Mouse (Mus musculus): ENCODE measurements around the gene Sema4d.

The Sema4d gene

DNA sequence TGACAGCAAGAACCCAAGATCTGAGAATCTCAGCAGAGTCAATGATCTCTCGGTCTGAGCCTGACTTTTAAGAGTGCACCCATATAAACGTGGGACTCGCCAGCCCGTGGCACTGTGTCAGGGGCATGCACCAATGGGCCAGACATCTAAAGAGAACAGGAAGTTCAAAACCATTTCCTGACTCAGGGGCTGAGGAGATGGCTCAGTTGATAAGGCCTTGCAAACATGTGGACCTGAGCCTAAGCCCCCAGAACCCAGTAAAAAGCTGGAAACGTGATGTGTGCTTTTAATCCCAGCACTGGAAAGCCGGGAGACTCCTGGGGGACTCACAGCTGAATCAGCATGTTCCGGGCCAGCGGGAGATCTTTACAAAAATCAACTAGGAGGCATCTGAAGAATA is 26.0 kb downstream of the Sema4d start:
- no peaks in the 10 kb centered on the region for H3K9me3 ChIP-seq (ENCODE audit: low read length)
- H3K4me3 ChIP-seq (replicated peaks; ENCODE audit: low read length) = no peak overlapping the region
- peaks cover 4% of the 10 kb centered on the region for H3K36me3 ChIP-seq (ENCODE audit: insufficient read depth, low read length)
- peaks cover 47% of the 10 kb centered on the region for H3K4me1 ChIP-seq (replicated peaks; ENCODE audit: low read depth, low read length)
- TF ChIP-seq POU5F1 (IDR thresholded peaks at IDR 0.05; ENCODE audit: borderline replicate concordance, low read length) (no peak), NANOG (IDR thresholded peaks at IDR 0.05; ENCODE audit: borderline replicate concordance, low read length) (no peak), CTCF (conservative IDR thresholded peaks at IDR 0.05; ENCODE audit: low read length) (no peak)
- no peaks in the 10 kb centered on the region for H3K27me3 ChIP-seq (ENCODE audit: insufficient read depth, low read length)

DNA sequence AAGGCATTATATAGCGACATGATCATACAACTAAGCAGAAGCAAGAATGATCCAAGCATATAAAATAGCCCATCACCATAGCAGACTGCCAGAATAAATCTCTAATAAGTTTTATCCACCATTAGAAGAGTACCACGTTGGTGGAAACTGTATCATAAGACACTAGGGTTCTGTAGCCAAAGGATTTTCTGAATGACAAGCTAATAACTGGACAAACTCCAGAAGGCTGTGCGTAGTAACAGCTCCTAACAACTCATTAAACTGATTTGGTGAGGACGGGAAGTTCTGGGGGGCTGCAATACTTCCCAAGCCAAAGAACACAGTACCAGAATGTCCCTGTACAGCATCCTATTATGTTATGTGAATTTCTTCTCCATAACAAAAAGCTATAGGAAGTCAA is 26.8 kb downstream of the Sema4d start:
- Histone ChIP-seq H3K4me1 (replicated peaks; ENCODE audit: low read depth, low read length) (peaks cover 48% of the 10 kb centered on the region), H3K27me3 (ENCODE audit: insufficient read depth, low read length) (no peaks in the 10 kb centered on the region), H3K36me3 (ENCODE audit: insufficient read depth, low read length) (peaks cover 12% of the 10 kb centered on the region), H3K4me3 (replicated peaks; ENCODE audit: low read length) (no peak overlapping the region), H3K9me3 (ENCODE audit: low read length) (no peaks in the 10 kb centered on the region)
- TF ChIP-seq NANOG (IDR thresholded peaks at IDR 0.05; ENCODE audit: borderline replicate concordance, low read length) (no peak), CTCF (conservative IDR thresholded peaks at IDR 0.05; ENCODE audit: low read length) (no peak), POU5F1 (IDR thresholded peaks at IDR 0.05; ENCODE audit: borderline replicate concordance, low read length) (no peak)

DNA sequence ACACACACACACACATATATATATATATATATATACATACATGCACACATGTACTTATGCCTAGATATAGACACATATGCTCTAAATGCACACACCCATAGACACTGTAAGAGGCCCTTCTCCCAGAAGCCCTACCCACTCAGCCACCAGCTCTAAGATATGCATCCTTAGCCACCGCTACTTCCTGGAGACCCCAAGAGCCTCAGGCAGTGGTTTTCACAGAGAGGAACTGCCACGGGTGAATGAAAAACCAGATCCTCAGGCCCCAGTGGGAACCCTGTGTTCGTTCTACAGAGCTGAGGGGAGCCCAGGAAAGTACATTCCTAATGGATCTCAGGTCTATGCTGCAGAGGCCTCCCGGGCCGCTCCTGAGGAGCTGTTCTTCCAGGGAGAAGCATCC is 28.2 kb downstream of the Sema4d start:
- peaks cover 13% of the 10 kb centered on the region for H3K36me3 ChIP-seq (ENCODE audit: insufficient read depth, low read length)
- no peaks in the 10 kb centered on the region for H3K9me3 ChIP-seq (ENCODE audit: low read length)
- no peaks in the 10 kb centered on the region for H3K27me3 ChIP-seq (ENCODE audit: insufficient read depth, low read length)
- no peak for TF ChIP-seq NANOG (IDR thresholded peaks at IDR 0.05; ENCODE audit: borderline replicate concordance, low read length)
- no peak for TF ChIP-seq POU5F1 (IDR thresholded peaks at IDR 0.05; ENCODE audit: borderline replicate concordance, low read length)
- no peak for TF ChIP-seq CTCF (conservative IDR thresholded peaks at IDR 0.05; ENCODE audit: low read length)
- H3K4me1 ChIP-seq (replicated peaks; ENCODE audit: low read depth, low read length) = peaks cover 50% of the 10 kb centered on the region
- H3K4me3 ChIP-seq (replicated peaks; ENCODE audit: low read length) = no peak overlapping the region

DNA sequence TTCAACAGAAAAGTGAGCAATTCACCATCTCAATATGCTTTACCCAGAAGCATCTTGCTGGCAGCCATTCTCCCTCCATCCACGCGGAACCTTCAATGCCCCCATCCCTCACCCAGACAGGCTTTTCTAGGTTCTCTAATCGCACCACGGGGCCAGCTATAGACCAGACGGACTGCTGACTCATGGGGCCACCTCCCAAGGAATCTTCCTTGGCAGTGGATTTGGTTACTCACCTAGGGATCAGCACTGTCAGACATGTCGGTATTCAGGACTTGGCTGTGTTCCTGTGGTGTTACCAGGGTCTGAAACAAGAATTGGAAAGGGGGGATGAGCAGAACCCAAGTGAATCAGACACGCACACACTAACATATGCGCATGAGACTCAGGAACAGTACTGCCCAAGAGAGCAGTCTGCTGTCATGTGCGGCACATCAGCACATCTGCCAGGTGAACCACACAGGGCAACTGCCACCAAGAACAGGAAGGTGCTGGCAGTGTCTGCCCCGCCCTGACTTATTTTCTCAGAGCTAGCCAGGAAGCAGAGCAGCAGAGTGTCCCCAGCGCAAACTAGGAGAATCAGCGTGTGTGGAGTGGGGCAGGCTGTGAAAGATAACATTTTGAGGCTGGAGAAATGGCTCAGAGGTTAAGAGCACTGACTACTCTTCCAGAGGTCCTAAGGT is 30.4 kb downstream of the Sema4d start:
- Histone ChIP-seq H3K36me3 (ENCODE audit: insufficient read depth, low read length) (peaks cover 16% of the 10 kb centered on the region), H3K4me1 (replicated peaks; ENCODE audit: low read depth, low read length) (peaks cover 65% of the 10 kb centered on the region), H3K9me3 (ENCODE audit: low read length) (no peaks in the 10 kb centered on the region), H3K4me3 (replicated peaks; ENCODE audit: low read length) (no peak overlapping the region), H3K27me3 (ENCODE audit: insufficient read depth, low read length) (no peaks in the 10 kb centered on the region)
- TF ChIP-seq NANOG (IDR thresholded peaks at IDR 0.05; ENCODE audit: borderline replicate concordance, low read length) = no peak
- TF ChIP-seq CTCF (conservative IDR thresholded peaks at IDR 0.05; ENCODE audit: low read length) = no peak
- TF ChIP-seq POU5F1 (IDR thresholded peaks at IDR 0.05; ENCODE audit: borderline replicate concordance, low read length) = no peak

DNA sequence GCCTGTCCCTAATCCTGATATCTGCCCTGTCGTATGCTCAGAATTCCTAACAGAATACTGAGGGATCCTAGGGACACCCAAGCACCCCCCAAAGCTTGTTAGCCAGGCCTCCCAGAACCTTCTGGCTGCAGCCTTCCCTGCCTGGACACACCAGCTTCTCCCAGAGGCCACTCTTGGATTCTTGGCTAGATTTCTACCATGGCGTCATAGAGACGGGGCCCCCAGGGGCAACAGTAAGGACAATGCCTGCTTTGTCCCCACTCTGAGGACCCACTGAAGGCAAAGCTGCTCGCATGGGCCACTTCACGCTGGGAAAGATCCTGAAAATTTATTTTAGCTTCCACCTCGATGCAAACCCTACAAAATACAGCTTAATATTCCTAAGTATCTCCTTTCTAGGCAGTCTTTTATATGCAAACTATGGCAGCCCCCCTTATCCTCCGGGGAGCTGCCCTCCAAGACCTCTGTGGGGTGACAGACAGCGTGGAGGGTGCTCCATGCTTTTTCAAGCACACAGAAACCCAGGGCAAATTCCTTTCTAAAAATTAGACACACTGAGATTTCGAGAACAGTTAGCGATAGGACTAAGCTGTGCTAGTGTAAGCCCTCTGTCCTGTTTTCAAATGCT is 32.2 kb downstream of the Sema4d start:
- Histone ChIP-seq H3K9me3 (ENCODE audit: low read length) (no peaks in the 10 kb centered on the region), H3K27me3 (ENCODE audit: insufficient read depth, low read length) (no peaks in the 10 kb centered on the region), H3K4me1 (replicated peaks; ENCODE audit: low read depth, low read length) (peaks cover 74% of the 10 kb centered on the region), H3K36me3 (ENCODE audit: insufficient read depth, low read length) (peaks cover 20% of the 10 kb centered on the region), H3K4me3 (replicated peaks; ENCODE audit: low read length) (no peak overlapping the region)
- TF ChIP-seq POU5F1 (IDR thresholded peaks at IDR 0.05; ENCODE audit: borderline replicate concordance, low read length) (no peak), CTCF (conservative IDR thresholded peaks at IDR 0.05; ENCODE audit: low read length) (no peak), NANOG (IDR thresholded peaks at IDR 0.05; ENCODE audit: borderline replicate concordance, low read length) (no peak)

DNA sequence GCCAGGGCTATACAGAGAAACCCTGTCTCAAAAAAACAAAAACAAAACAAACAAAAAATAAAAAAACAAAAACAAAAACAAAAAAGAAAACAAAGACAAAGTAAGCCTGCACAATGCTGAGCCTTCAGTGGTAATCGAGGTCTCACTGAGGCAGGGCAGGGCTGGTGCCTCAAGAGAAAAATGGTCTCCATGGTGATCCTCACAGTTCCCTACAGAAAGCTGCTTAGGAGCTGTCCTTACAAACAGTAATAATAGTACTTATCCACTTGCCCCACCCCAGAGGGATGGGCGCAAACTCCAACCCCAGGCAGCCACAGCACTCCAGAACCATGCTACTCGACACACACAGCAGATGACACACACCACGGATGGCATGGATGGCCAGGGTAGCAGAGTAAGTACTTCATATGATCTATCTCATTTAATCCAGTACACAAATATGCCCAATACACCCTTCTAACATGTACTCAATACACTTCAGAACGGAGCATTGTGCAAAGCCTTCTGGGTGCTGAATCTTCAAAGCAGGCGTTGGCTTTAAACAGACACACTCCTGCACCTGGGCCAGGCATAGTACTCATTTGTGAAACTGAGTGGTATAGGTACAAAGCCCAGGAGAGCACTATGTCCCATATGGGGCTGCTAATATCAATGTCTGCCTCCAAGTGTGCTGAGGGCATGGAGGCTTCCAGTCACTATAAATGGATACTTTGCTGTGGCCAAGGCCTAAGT is 34.1 kb downstream of the Sema4d start:
- Histone ChIP-seq H3K27me3 (ENCODE audit: insufficient read depth, low read length) (no peaks in the 10 kb centered on the region), H3K4me3 (replicated peaks; ENCODE audit: low read length) (no peak overlapping the region), H3K4me1 (replicated peaks; ENCODE audit: low read depth, low read length) (peaks cover 92% of the 10 kb centered on the region), H3K36me3 (ENCODE audit: insufficient read depth, low read length) (peaks cover 20% of the 10 kb centered on the region), H3K9me3 (ENCODE audit: low read length) (no peaks in the 10 kb centered on the region)
- TF ChIP-seq CTCF (conservative IDR thresholded peaks at IDR 0.05; ENCODE audit: low read length) = no peak
- no peak for TF ChIP-seq NANOG (IDR thresholded peaks at IDR 0.05; ENCODE audit: borderline replicate concordance, low read length)
- no peak for TF ChIP-seq POU5F1 (IDR thresholded peaks at IDR 0.05; ENCODE audit: borderline replicate concordance, low read length)

DNA sequence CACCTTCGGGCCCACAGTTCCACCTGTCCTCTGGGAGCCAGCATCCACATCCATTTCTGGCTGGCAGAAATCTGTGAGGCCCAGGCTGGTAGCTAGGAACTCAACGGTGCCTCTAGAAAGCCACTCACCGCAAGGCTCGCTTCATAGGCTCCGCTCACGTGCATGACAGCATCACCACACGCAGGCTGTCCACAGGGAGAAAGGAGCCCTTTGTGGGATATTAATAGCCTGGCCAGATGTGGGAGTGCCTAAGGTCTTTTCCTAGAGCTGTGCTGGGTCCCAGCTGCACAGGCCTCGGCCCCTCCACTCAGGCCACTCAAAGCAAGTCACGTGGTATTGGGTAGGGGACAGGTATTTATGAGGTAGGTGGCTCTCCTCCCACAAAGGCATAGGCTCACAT is 35.1 kb downstream of the Sema4d start:
- Histone ChIP-seq H3K4me3 (replicated peaks; ENCODE audit: low read length) (no peak overlapping the region), H3K9me3 (ENCODE audit: low read length) (no peaks in the 10 kb centered on the region), H3K4me1 (replicated peaks; ENCODE audit: low read depth, low read length) (peaks cover 94% of the 10 kb centered on the region), H3K36me3 (ENCODE audit: insufficient read depth, low read length) (peaks cover 20% of the 10 kb centered on the region), H3K27me3 (ENCODE audit: insufficient read depth, low read length) (no peaks in the 10 kb centered on the region)
- TF ChIP-seq NANOG (IDR thresholded peaks at IDR 0.05; ENCODE audit: borderline replicate concordance, low read length) = no peak
- no peak for TF ChIP-seq POU5F1 (IDR thresholded peaks at IDR 0.05; ENCODE audit: borderline replicate concordance, low read length)
- no peak for TF ChIP-seq CTCF (conservative IDR thresholded peaks at IDR 0.05; ENCODE audit: low read length)

DNA sequence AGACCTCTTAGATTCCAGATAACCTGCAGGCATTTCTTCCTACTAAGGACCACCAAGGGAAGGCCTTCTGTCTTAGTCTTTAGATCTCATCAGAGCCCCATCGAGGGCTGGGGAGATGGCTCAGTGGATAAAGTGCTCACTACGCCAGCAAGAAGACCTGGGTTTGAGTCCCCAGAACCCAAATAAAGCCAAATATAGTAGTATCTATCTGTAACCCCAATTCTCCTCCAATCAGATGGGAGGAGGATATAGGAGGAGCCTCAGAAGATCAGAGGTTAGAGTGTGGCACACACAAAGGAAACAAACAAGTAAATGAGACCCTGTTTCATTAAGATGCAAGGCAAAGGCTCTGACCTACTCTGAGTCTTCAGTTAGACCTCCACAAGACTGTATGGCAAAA is 36.4 kb downstream of the Sema4d start:
- no peak for TF ChIP-seq POU5F1 (IDR thresholded peaks at IDR 0.05; ENCODE audit: borderline replicate concordance, low read length)
- TF ChIP-seq CTCF (conservative IDR thresholded peaks at IDR 0.05; ENCODE audit: low read length) = no peak
- TF ChIP-seq NANOG (IDR thresholded peaks at IDR 0.05; ENCODE audit: borderline replicate concordance, low read length) = no peak
- Histone ChIP-seq H3K4me1 (replicated peaks; ENCODE audit: low read depth, low read length) (peaks cover 94% of the 10 kb centered on the region), H3K9me3 (ENCODE audit: low read length) (no peaks in the 10 kb centered on the region), H3K36me3 (ENCODE audit: insufficient read depth, low read length) (peaks cover 12% of the 10 kb centered on the region; the same call in 1 of the 2 replicates), H3K27me3 (ENCODE audit: insufficient read depth, low read length) (no peaks in the 10 kb centered on the region), H3K4me3 (replicated peaks; ENCODE audit: low read length) (no peak overlapping the region)

All from E14TG2a.4 (cell line).